Mouse (Mus musculus): ENCODE measurements at regions not wholly inside any gene's neighbourhood (a gene's known extent, or its start where the extent isn't known, plus 50 kb on each side); places are given as distances from the start of the nearest gene placed in this dataset.

GRCm38 (mm10) chr5:39510246-39510645 lies 245.0 kb downstream of the Hs3st1 start:
- TF ChIP-seq UBTF (IDR thresholded peaks at IDR 0.05; ENCODE audit: borderline replicate concordance, insufficient read depth, low read depth, low read length) (no peak), MAX (IDR thresholded peaks at IDR 0.05; ENCODE audit: low read length) (no peak), JUND (IDR thresholded peaks at IDR 0.05; ENCODE audit: low read depth, low read length) (no peak), BHLHE40 (IDR thresholded peaks at IDR 0.05; ENCODE audit: borderline replicate concordance, low read depth, low read length) (no peak), MXI1 (IDR thresholded peaks at IDR 0.05; ENCODE audit: low read depth, low read length) (no peak), CHD1 (IDR thresholded peaks at IDR 0.05; ENCODE audit: low read depth, low read length) (no peak), TAL1 (IDR thresholded peaks at IDR 0.05; ENCODE audit: low read length) (no peak), E2F4 (IDR thresholded peaks at IDR 0.05; ENCODE audit: borderline replicate concordance, low read depth, low read length) (no peak), ZKSCAN1 (IDR thresholded peaks at IDR 0.05; ENCODE audit: low read depth, low read length) (no peak), HCFC1 (IDR thresholded peaks at IDR 0.05; ENCODE audit: low read depth, low read length) (no peak), ELF1 (IDR thresholded peaks at IDR 0.05; ENCODE audit: low read depth, low read length) (no peak), CHD2 (IDR thresholded peaks at IDR 0.05; ENCODE audit: low read length) (no peak), ZMIZ1 (IDR thresholded peaks at IDR 0.05; ENCODE audit: low read depth, low read length) (no peak), ETS1 (IDR thresholded peaks at IDR 0.05; ENCODE audit: low read depth, low read length) (no peak), GABPA (IDR thresholded peaks at IDR 0.05; ENCODE audit: low read depth, low read length) (no peak), SMC3 (IDR thresholded peaks at IDR 0.05; ENCODE audit: low read depth, low read length) (no peak), MEF2A (IDR thresholded peaks at IDR 0.05; ENCODE audit: extremely low read depth, insufficient replicate concordance, low read depth, low read length, poor library complexity, severe bottlenecking) (no peak)

DNA sequence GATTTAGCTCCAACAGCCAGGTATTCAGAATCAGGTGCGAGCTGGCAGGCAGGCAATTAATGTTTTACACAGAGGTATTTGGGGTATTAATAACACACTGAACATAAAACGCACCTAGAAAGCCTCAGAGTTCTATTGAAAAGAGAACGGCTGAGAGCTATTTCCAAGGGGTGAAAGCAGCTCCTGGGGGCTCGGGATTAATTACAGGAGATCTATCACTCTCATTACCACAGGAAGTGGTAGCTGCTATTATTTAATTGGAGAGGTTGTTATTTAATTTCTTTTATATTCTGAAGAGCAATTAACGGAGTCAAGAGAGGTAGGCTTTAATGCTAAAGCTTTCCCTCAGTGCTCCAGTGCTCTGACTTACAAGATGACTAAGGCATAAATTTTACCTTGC lies 272.5 kb downstream of the Hs3st1 start:
- Histone ChIP-seq H3K36me3 (ENCODE audit: control insufficient read depth in 1 of 2, insufficient read depth in 2 of 2, low read length in 2 of 2) (no peaks in the 10 kb centered on the region), H3K79me2 (ENCODE audit: control insufficient read depth, insufficient read depth, low read length, poor library complexity) (no peaks in the 10 kb centered on the region), H3K27me3 (ENCODE audit: control insufficient read depth in 1 of 2, insufficient read depth in 2 of 2, low read length in 2 of 2) (no peaks in the 10 kb centered on the region), H3K4me3 (ENCODE audit: control insufficient read depth in 1 of 2, insufficient read depth in 1 of 2, low read depth in 2 of 2, low read length in 2 of 2) (no peak overlapping the region), H3K9me3 (replicated peaks; ENCODE audit: insufficient read depth, low read length) (no peaks in the 10 kb centered on the region), H3K4me1 (ENCODE audit: control insufficient read depth in 1 of 2, insufficient read depth in 2 of 2, low read length in 2 of 2) (no peaks in the 10 kb centered on the region), H3K9ac (ENCODE audit: control insufficient read depth, low read depth, low read length, poor library complexity, severe bottlenecking) (no peak overlapping the region), H3K27ac (ENCODE audit: control insufficient read depth, low read depth, low read length) (no peak overlapping the region)
- DNase-seq (ENCODE audit: low read depth, low spot score), result no peak
- no peak for TF ChIP-seq CHD1 (IDR thresholded peaks at IDR 0.05; ENCODE audit: low read depth, low read length)
- no peak for TF ChIP-seq POLR2AphosphoS5 (IDR thresholded peaks at IDR 0.05; ENCODE audit: borderline replicate concordance, low read depth, low read length)
- no peak for TF ChIP-seq SMC3 (IDR thresholded peaks at IDR 0.05; ENCODE audit: low read depth, low read length)
- TF ChIP-seq NRF1 (IDR thresholded peaks at IDR 0.05; ENCODE audit: insufficient read depth, low read depth, low read length, poor library complexity, severe bottlenecking), result no peak
- no peak for TF ChIP-seq MAZ (IDR thresholded peaks at IDR 0.05; ENCODE audit: low read depth, low read length)
- no peak for TF ChIP-seq JUND (IDR thresholded peaks at IDR 0.05; ENCODE audit: low read depth, low read length)

More at GRCm38 (mm10) chr5:39510246-39510645, 245.0 kb downstream of the Hs3st1 start:
- H3K4me3 ChIP-seq (ENCODE audit: control insufficient read depth in 1 of 2, insufficient read depth in 1 of 2, low read depth in 2 of 2, low read length in 2 of 2), result no peak overlapping the region
- H3K79me2 ChIP-seq (ENCODE audit: control insufficient read depth, insufficient read depth, low read length, poor library complexity), result no peaks in the 10 kb centered on the region
- no peak for DNase-seq (ENCODE audit: low read depth, low spot score)
- no peaks in the 10 kb centered on the region for H3K36me3 ChIP-seq (ENCODE audit: control insufficient read depth in 1 of 2, insufficient read depth in 2 of 2, low read length in 2 of 2)
- H3K9ac ChIP-seq (ENCODE audit: control insufficient read depth, low read depth, low read length, poor library complexity, severe bottlenecking), result no peak overlapping the region
- H3K27me3 ChIP-seq (ENCODE audit: control insufficient read depth in 1 of 2, insufficient read depth in 2 of 2, low read length in 2 of 2), result no peaks in the 10 kb centered on the region
- H3K27ac ChIP-seq (ENCODE audit: control insufficient read depth, low read depth, low read length), result no peak overlapping the region
- no peaks in the 10 kb centered on the region for H3K4me1 ChIP-seq (ENCODE audit: control insufficient read depth in 1 of 2, insufficient read depth in 2 of 2, low read length in 2 of 2)
- no peaks in the 10 kb centered on the region for H3K9me3 ChIP-seq (replicated peaks; ENCODE audit: insufficient read depth, low read length)
